Mouse (Mus musculus) thymus, adult 2 months (tissue): ENCODE data around the gene Them7. TPM values are rescaled to one million over a fixed set of nuclear protein-coding genes. Genes with fewer than 3 reads are reported as not detected.

Experiments
- DNase-seq: peaks from one replicate; pipeline ENCODE4 v3.0.0; 2021
- H3K27ac ChIP-seq: fragments of 200-500 bp; 2 replicates; pipeline ENCODE4 v1.5.1; 2012; ENCODE audit warnings: low read length, control low read depth; ENCODE audit not compliant: control insufficient read depth, insufficient read depth
- H3K27me3 ChIP-seq: fragments of 200-500 bp; 2 replicates; pipeline ENCODE4 v1.6.1; 2012; ENCODE audit warnings: mild to moderate bottlenecking, low read length, moderate library complexity, mixed read lengths; ENCODE audit not compliant: control insufficient read depth, insufficient read depth
- H3K36me3 ChIP-seq: fragments of 200-500 bp; 2 replicates; pipeline ENCODE4 v1.6.1; 2012; ENCODE audit warnings: mild to moderate bottlenecking, low read length, moderate library complexity; ENCODE audit not compliant: control insufficient read depth, insufficient read depth
- H3K4me1 ChIP-seq: fragments of 200-500 bp; replicated peaks from 2 replicates; pipeline ENCODE4 v1.6.1; 2012; ENCODE audit warnings: low read length; ENCODE audit not compliant: control insufficient read depth, insufficient read depth
- H3K4me3 ChIP-seq: fragments of 200-500 bp; 2 replicates; pipeline ENCODE4 v1.5.1; 2012; ENCODE audit warnings: mild to moderate bottlenecking, low read length, control low read depth, moderate library complexity; ENCODE audit not compliant: control insufficient read depth, insufficient read depth
- CTCF ChIP-seq: fragments of 200-500 bp; IDR thresholded peaks from 2 replicates; pipeline ENCODE4 v1.5.1; 2012; ENCODE audit warnings: mild to moderate bottlenecking, control low read depth, low read length, moderate library complexity, borderline replicate concordance; ENCODE audit not compliant: control insufficient read depth, poor library complexity, insufficient read depth; ENCODE audit errors: extremely low read depth
- POLR2A ChIP-seq: fragments of 200-500 bp; IDR thresholded peaks from 2 replicates; pipeline ENCODE4 v1.6.1; 2012; ENCODE audit warnings: mild to moderate bottlenecking, low read length, control low read depth, moderate library complexity; ENCODE audit not compliant: control insufficient read depth, poor library complexity, insufficient read depth; ENCODE audit errors: extremely low read depth
- WGBS: fragments of 180-500 bp; shearing (Covaris S2); methylation state at CpG from one replicate; pipeline ENCODE4 v1.1.7; 2018; 5-methylcytosine and 5-hydroxymethylcytosine counted together
- polyA plus RNA-seq: library from polyadenylated mRNA; depleted of rRNA; stranded (reverse); fragments of >200 nt; gene quantifications from 2 replicates; pipeline ENCODE4 v1.2.3, GENCODE M21; 2012

The Them7 gene
- polyA plus RNA-seq, 1 experiment: 0.94 TPM

- TF ChIP-seq CTCF (no peak), POLR2A (no peak)
- H3K27ac ChIP-seq: no peak overlapping the region
- H3K27me3 ChIP-seq: no peaks in the 10 kb centered on the region
- no peak overlapping the region for H3K4me3 ChIP-seq
- no peaks in the 10 kb centered on the region for H3K36me3 ChIP-seq
- WGBS: 75% methylated on average over 10 of the region's 10 CpGs
- no peaks in the 10 kb centered on the region for H3K4me1 ChIP-seq
- peak; percentile 27 for DNase-seq
These were observed 110.0 kb downstream of the Them7 start for GRCm38 (mm10) chr2:105333976-105334713.

GRCm38 (mm10) chr2:105335661-105336060, 111.5 kb downstream of the Them7 start:
- DNase-seq: no peak
- no peak overlapping the region for H3K27ac ChIP-seq

GRCm38 (mm10) chr2:105336314-105337027, 112.4 kb downstream of the Them7 start:
- no peaks in the 10 kb centered on the region for H3K4me1 ChIP-seq
- WGBS: 44% methylated on average over 12 of the region's 12 CpGs

More at GRCm38 (mm10) chr2:105335661-105336060, 111.5 kb downstream of the Them7 start:
- Histone ChIP-seq H3K27me3 (no peaks in the 10 kb centered on the region), H3K4me3 (no peak overlapping the region), H3K36me3 (no peaks in the 10 kb centered on the region), H3K4me1 (no peaks in the 10 kb centered on the region)
- TF ChIP-seq CTCF (no peak), POLR2A (no peak)
- WGBS: 86% methylated on average over 2 of the region's 2 CpGs

GRCm38 (mm10) chr2:105337171-105337875, 113.2 kb downstream of the Them7 start:
- no peak for TF ChIP-seq CTCF
- no peak for TF ChIP-seq POLR2A
- DNase-seq: no peak
- 79% methylated on average over 8 of the region's 8 CpGs for WGBS
- Histone ChIP-seq H3K4me3 (no peak overlapping the region), H3K4me1 (no peaks in the 10 kb centered on the region), H3K27ac (no peak overlapping the region), H3K36me3 (no peaks in the 10 kb centered on the region), H3K27me3 (no peaks in the 10 kb centered on the region)

More at GRCm38 (mm10) chr2:105336314-105337027, 112.4 kb downstream of the Them7 start:
- H3K27me3 ChIP-seq: no peaks in the 10 kb centered on the region
- DNase-seq: no peak
- H3K4me3 ChIP-seq: no peak overlapping the region
- H3K36me3 ChIP-seq: no peaks in the 10 kb centered on the region
- TF ChIP-seq CTCF (no peak), POLR2A (no peak)
- H3K27ac ChIP-seq: no peak overlapping the region

GRCm38 (mm10) chr2:105339993-105340392, 115.9 kb downstream of the Them7 start:
- TF ChIP-seq CTCF (no peak), POLR2A (no peak)
- 61% methylated on average over 3 of the region's 3 CpGs for WGBS
- Histone ChIP-seq H3K4me1 (no peaks in the 10 kb centered on the region), H3K27ac (no peak overlapping the region), H3K27me3 (no peaks in the 10 kb centered on the region), H3K4me3 (no peak overlapping the region), H3K36me3 (no peaks in the 10 kb centered on the region)
- DNase-seq: no peak

- Histone ChIP-seq H3K27me3 (no peaks in the 10 kb centered on the region), H3K36me3 (no peaks in the 10 kb centered on the region), H3K27ac (no peak overlapping the region), H3K4me3 (no peak overlapping the region), H3K4me1 (no peaks in the 10 kb centered on the region)
- no peak for DNase-seq
- TF ChIP-seq CTCF: no peak
- no peak for TF ChIP-seq POLR2A
- WGBS: 97% methylated on average over 6 of the region's 6 CpGs
These were observed 124.8 kb downstream of the Them7 start for GRCm38 (mm10) chr2:105348886-105349285.
